Mouse (Mus musculus): ENCODE results near the gene Wfikkn1. TPM values are rescaled to one million over a fixed set of nuclear protein-coding genes. Genes with fewer than 3 reads are reported as not detected.

Gene Wfikkn1
- polyA plus RNA-seq, 1 experiment from 2014 or later, result 0.46 TPM

Small RNA genes lying within 50 kb of the gene (microRNA-seq; reads per million reads assigned to microRNA genes)
- not detected for gene Mir3082 (ENCODE audit: borderline number of aligned reads)

Other genes with a start within 250 kb of the Wfikkn1 start
- 4.6 and 5.5 TPM in 2 replicates for gene Gng13, start 163.7 kb downstream of the Wfikkn1 start, polyA plus RNA-seq (2015; fragmentation: Nextera tagmentation; extraction: Ambion mirVana)
- 21.1 and 23.5 TPM in 2 replicates for gene Chtf18, start 153.4 kb downstream of the Wfikkn1 start, polyA plus RNA-seq (2015; fragmentation: Nextera tagmentation; extraction: Ambion mirVana)
- 16.9 and 18.7 TPM in 2 replicates for gene Rpusd1, start 153.2 kb downstream of the Wfikkn1 start, polyA plus RNA-seq (2015; fragmentation: Nextera tagmentation; extraction: Ambion mirVana)
- 0.14 and 0.36 TPM in 2 replicates for gene Mslnl, start 144.8 kb downstream of the Wfikkn1 start, polyA plus RNA-seq (2015; fragmentation: Nextera tagmentation; extraction: Ambion mirVana)
- gene Msln, start 126.5 kb downstream of the Wfikkn1 start, polyA plus RNA-seq (2015; fragmentation: Nextera tagmentation; extraction: Ambion mirVana), result 12.0 and 13.7 TPM in 2 replicates
- 29.0 and 30.9 TPM in 2 replicates for gene Narfl, start 107.1 kb downstream of the Wfikkn1 start, polyA plus RNA-seq (2015; fragmentation: Nextera tagmentation; extraction: Ambion mirVana)
- 55.2 and 60.5 TPM in 2 replicates for gene Haghl, start 95.2 kb downstream of the Wfikkn1 start, polyA plus RNA-seq (2015; fragmentation: Nextera tagmentation; extraction: Ambion mirVana)
- 0.27 and 0.47 TPM in 2 replicates for gene Ccdc78, start 94.3 kb downstream of the Wfikkn1 start, polyA plus RNA-seq (2015; fragmentation: Nextera tagmentation; extraction: Ambion mirVana)
- gene Fam173a, start 88.0 kb downstream of the Wfikkn1 start, polyA plus RNA-seq (2015; fragmentation: Nextera tagmentation; extraction: Ambion mirVana), result 126 and 131 TPM in 2 replicates
- gene AC134908.4, start 85.2 kb downstream of the Wfikkn1 start, polyA plus RNA-seq (2015; fragmentation: Nextera tagmentation; extraction: Ambion mirVana), result not detected in 2 replicates
- gene Metrn, start 83.7 kb downstream of the Wfikkn1 start, polyA plus RNA-seq (2015; fragmentation: Nextera tagmentation; extraction: Ambion mirVana), result 68.5 and 71.6 TPM in 2 replicates
- gene Fbxl16, start 71.8 kb downstream of the Wfikkn1 start, polyA plus RNA-seq (2015; fragmentation: Nextera tagmentation; extraction: Ambion mirVana), result 0.12 TPM in 1 of 2 replicates, not detected in the other
- 25.8 and 27.3 TPM in 2 replicates for gene Wdr24, start 57.2 kb downstream of the Wfikkn1 start, polyA plus RNA-seq (2015; fragmentation: Nextera tagmentation; extraction: Ambion mirVana)
- 28.8 and 32.2 TPM in 2 replicates for gene Jmjd8, start 52.0 kb downstream of the Wfikkn1 start, polyA plus RNA-seq (2015; fragmentation: Nextera tagmentation; extraction: Ambion mirVana)
- 181 and 191 TPM in 2 replicates for gene Stub1, start 47.5 kb downstream of the Wfikkn1 start, polyA plus RNA-seq (2015; fragmentation: Nextera tagmentation; extraction: Ambion mirVana)
- 0.38 and 0.45 TPM in 2 replicates for gene Rhbdl1, start 43.6 kb downstream of the Wfikkn1 start, polyA plus RNA-seq (2015; fragmentation: Nextera tagmentation; extraction: Ambion mirVana)
- 1.2 and 1.5 TPM in 2 replicates for gene Gm20683, start 39.1 kb downstream of the Wfikkn1 start, polyA plus RNA-seq (2015; fragmentation: Nextera tagmentation; extraction: Ambion mirVana)
- gene Rhot2, start 36.0 kb downstream of the Wfikkn1 start, polyA plus RNA-seq (2015; fragmentation: Nextera tagmentation; extraction: Ambion mirVana), result 19.7 and 22.6 TPM in 2 replicates
- gene Wdr90, start 19.4 kb downstream of the Wfikkn1 start, polyA plus RNA-seq (2015; fragmentation: Nextera tagmentation; extraction: Ambion mirVana), result 9.8 and 10.1 TPM in 2 replicates
- 24.1 and 24.5 TPM in 2 replicates for gene Mcrip2, start 12.1 kb downstream of the Wfikkn1 start, polyA plus RNA-seq (2015; fragmentation: Nextera tagmentation; extraction: Ambion mirVana)
- 43.5 and 47.0 TPM in 2 replicates for gene Mettl26, start 5.8 kb downstream of the Wfikkn1 start, polyA plus RNA-seq (2015; fragmentation: Nextera tagmentation; extraction: Ambion mirVana)
- 14.9 and 20.0 TPM in 2 replicates for gene Rab40c, start 38.9 kb upstream of the Wfikkn1 start, polyA plus RNA-seq (2015; fragmentation: Nextera tagmentation; extraction: Ambion mirVana)
- gene Pigq, start 64.1 kb upstream of the Wfikkn1 start, polyA plus RNA-seq (2015; fragmentation: Nextera tagmentation; extraction: Ambion mirVana), result 28.8 and 34.6 TPM in 2 replicates
- 0.36 and 0.46 TPM in 2 replicates for gene Nhlrc4, start 64.1 kb upstream of the Wfikkn1 start, polyA plus RNA-seq (2015; fragmentation: Nextera tagmentation; extraction: Ambion mirVana)
- gene A930017K11Rik, start 71.7 kb upstream of the Wfikkn1 start, polyA plus RNA-seq (2015; fragmentation: Nextera tagmentation; extraction: Ambion mirVana), result not detected in 2 replicates
- gene Capn15, start 104.9 kb upstream of the Wfikkn1 start, polyA plus RNA-seq (2015; fragmentation: Nextera tagmentation; extraction: Ambion mirVana), result 15.3 and 17.0 TPM in 2 replicates
- 3.1 and 4.7 TPM in 2 replicates for gene Rab11fip3, start 188.7 kb upstream of the Wfikkn1 start, polyA plus RNA-seq (2015; fragmentation: Nextera tagmentation; extraction: Ambion mirVana)
- 11.4 and 13.1 TPM in 2 replicates for gene Decr2, start 209.5 kb upstream of the Wfikkn1 start, polyA plus RNA-seq (2015; fragmentation: Nextera tagmentation; extraction: Ambion mirVana)
- gene Nme4, start 214.7 kb upstream of the Wfikkn1 start, polyA plus RNA-seq (2015; fragmentation: Nextera tagmentation; extraction: Ambion mirVana), result 41.9 and 46.1 TPM in 2 replicates
- gene Tmem8, start 232.4 kb upstream of the Wfikkn1 start, polyA plus RNA-seq (2015; fragmentation: Nextera tagmentation; extraction: Ambion mirVana), result 2.2 and 2.4 TPM in 2 replicates
- 158 and 161 TPM in 2 replicates for gene Mrpl28, start 242.6 kb upstream of the Wfikkn1 start, polyA plus RNA-seq (2015; fragmentation: Nextera tagmentation; extraction: Ambion mirVana)